Mouse (Mus musculus) midbrain, embryonic 16.5 days (tissue): Measurements from ENCODE around the gene Btbd16. TPM values are rescaled to one million over a fixed set of nuclear protein-coding genes. Genes with fewer than 3 reads are reported as not detected.

Experiments
- ATAC-seq: fragments of 200-750 bp; cut with Nextera tagmentation; 2 replicates; pipeline ENCODE4 v1.8.0; 2017; ENCODE audit warnings: moderate TSS enrichment
- H3K27ac ChIP-seq: fragments of 300-500 bp; sonication (generic); 2 replicates; pipeline ENCODE4 v1.5.1; 2014; ENCODE audit warnings: mild to moderate bottlenecking, low read length, mixed read lengths
- H3K27me3 ChIP-seq: fragments of 300-500 bp; sonication (generic); 2 replicates; pipeline ENCODE4 v1.6.1; 2014; ENCODE audit warnings: low read depth, low read length, mixed read lengths; ENCODE audit not compliant: control insufficient read depth, insufficient read depth
- H3K36me3 ChIP-seq: fragments of 300-500 bp; sonication (generic); 2 replicates; pipeline ENCODE4 v1.6.1; 2014; ENCODE audit warnings: mild to moderate bottlenecking, low read length, moderate library complexity, mixed read lengths; ENCODE audit not compliant: control insufficient read depth, insufficient read depth
- H3K4me1 ChIP-seq: fragments of 300-500 bp; sonication (generic); 2 replicates; pipeline ENCODE4 v1.6.1; 2014; ENCODE audit warnings: mild to moderate bottlenecking, low read length, mixed read lengths; ENCODE audit not compliant: control insufficient read depth, insufficient read depth
- H3K4me2 ChIP-seq: fragments of 300-500 bp; sonication (generic); 2 replicates; pipeline ENCODE4 v1.6.1; 2014; ENCODE audit warnings: mild to moderate bottlenecking, low read length, mixed read lengths
- H3K4me3 ChIP-seq: fragments of 300-500 bp; sonication (generic); 2 replicates; pipeline ENCODE4 v1.5.1; 2014; ENCODE audit warnings: low read depth, mild to moderate bottlenecking, low read length, moderate library complexity, mixed read lengths
- H3K9ac ChIP-seq: fragments of 300-500 bp; sonication (generic); 2 replicates; pipeline ENCODE4 v1.6.1; 2014; ENCODE audit warnings: low read depth, low read length, mixed read lengths
- H3K9me3 ChIP-seq: fragments of 300-500 bp; sonication (generic); replicated peaks from 2 replicates; pipeline ENCODE4 v1.6.1; 2014; ENCODE audit warnings: mild to moderate bottlenecking, low read length, mixed read lengths; ENCODE audit not compliant: control insufficient read depth, poor library complexity, severe bottlenecking
- WGBS: fragments of 180-500 bp; shearing (Covaris S2); extraction: QIAGEN DNeasy Blood & Tissue Kit; methylation state at CpG from one replicate; pipeline ENCODE4 v1.1.7; 2014; 5-methylcytosine and 5-hydroxymethylcytosine counted together
- polyA plus RNA-seq: library from polyadenylated mRNA; unstranded; fragments of >200 nt; fragmentation: Nextera tagmentation; extraction: Ambion mirVana; gene quantifications from 2 replicates; pipeline ENCODE4 v1.2.1, GENCODE M21; 2015

Gene Btbd16
- polyA plus RNA-seq, 1 experiment from 2014 or later: not detected

DNA sequence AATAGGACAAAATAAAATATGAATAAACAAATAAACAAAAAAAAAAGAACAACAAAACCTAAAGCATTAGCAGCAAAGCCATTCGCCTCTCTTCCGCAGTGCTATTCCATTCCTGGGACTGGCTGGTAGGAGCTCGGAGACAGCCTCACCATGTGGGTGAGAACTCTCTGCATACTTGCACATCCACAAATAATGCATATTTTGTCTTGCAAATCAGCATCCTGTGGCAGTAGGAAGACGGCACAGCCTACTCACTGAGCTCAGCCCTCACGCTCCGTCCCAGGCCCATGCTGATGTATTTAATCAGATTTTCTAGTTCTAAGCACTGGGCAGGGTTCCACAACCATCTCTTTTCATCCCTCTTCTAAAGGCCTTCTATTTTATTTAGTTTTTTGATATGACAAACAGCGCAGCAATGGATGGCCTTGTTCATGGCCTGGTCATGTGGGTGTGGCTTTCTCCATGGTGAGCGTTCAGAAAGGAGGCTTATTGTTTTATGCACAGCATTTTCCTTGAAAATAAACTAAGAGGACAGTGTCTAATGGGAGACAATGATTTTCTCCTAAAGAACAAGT is 29.5 kb downstream of the Btbd16 start:
- Histone ChIP-seq H3K9ac (no peak overlapping the region), H3K27ac (no peak overlapping the region), H3K4me1 (no peaks in the 10 kb centered on the region), H3K4me3 (no peak overlapping the region), H3K9me3 (no peaks in the 10 kb centered on the region), H3K36me3 (no peaks in the 10 kb centered on the region), H3K4me2 (no peak overlapping the region), H3K27me3 (no peaks in the 10 kb centered on the region)
- no peak for ATAC-seq
- WGBS: 63% methylated on average over 8 of the region's 8 CpGs

DNA sequence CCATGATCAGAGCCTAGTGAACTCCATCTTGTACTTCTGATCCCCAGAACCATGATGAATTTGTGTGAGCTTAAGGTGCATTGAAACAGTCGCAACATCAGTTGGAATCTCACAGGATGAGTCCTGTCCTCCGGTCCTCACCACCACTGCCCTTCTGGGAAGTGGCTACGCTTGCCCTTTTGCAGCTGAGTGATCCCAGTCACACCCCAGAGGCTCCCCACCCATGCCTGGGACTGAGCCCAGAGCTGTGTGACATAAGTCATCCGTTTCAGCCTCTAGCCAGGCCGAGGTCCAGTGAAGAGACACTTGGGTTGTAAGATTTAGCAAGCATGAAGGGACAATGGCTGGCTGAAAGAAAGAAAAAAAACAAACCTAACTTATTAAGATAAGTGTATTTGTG is 31.1 kb downstream of the Btbd16 start:
- Histone ChIP-seq H3K9me3 (no peaks in the 10 kb centered on the region), H3K36me3 (no peaks in the 10 kb centered on the region), H3K4me1 (no peaks in the 10 kb centered on the region; the same call in 1 of the 2 replicates), H3K9ac (no peak overlapping the region), H3K27me3 (no peaks in the 10 kb centered on the region), H3K4me3 (no peak overlapping the region), H3K27ac (no peak overlapping the region), H3K4me2 (no peak overlapping the region)
- 83% methylated on average over 5 of the region's 5 CpGs for WGBS
- ATAC-seq: no peak

DNA sequence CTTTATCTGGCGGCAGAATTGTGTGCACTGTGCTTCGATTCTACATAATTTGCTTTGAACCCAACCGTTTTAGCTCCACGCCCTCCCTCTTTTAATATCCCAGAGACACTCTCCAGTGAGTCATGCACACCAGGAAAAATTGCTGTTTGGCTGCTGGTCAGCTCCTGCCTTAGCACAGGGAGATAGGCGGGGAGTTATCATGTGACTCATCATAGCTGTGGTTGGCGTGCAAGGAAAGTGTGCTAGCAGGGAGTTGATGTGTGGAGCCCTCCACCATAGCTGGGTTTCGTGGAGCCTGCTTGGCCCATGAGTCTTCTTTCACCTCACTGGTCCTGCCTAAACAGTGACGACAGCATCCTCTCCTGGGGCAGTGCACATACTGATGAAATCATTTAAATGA is 33.9 kb downstream of the Btbd16 start:
- Histone ChIP-seq H3K9me3 (no peaks in the 10 kb centered on the region), H3K4me3 (no peak overlapping the region), H3K4me1 (no peaks in the 10 kb centered on the region; the same call in 1 of the 2 replicates), H3K36me3 (no peaks in the 10 kb centered on the region), H3K4me2 (no peak overlapping the region), H3K27ac (no peak overlapping the region), H3K9ac (no peak overlapping the region), H3K27me3 (no peaks in the 10 kb centered on the region)
- WGBS: 75% methylated on average over 8 of the region's 8 CpGs
- ATAC-seq: no peak

DNA sequence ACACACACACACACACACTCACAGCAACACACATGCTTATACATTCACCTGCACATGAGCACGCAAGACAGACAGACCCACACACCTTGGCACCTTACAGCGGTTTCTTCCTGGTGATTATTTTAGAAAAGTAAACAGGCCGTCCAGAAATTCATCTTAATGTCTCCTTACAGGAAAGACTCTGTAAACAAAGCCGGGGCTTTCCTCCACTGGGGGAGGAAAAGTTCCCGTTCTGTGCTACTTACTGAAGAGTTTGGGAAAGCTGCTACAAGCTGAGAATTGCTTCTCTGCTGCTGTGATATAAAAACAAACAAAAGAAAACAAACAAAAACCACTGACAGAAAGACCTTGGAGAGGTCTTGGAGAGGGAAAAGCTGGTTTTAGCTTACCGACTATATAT is 34.8 kb downstream of the Btbd16 start:
- no peaks in the 10 kb centered on the region; the same call in 1 of the 2 replicates for H3K4me1 ChIP-seq
- no peak overlapping the region for H3K9ac ChIP-seq
- no peaks in the 10 kb centered on the region for H3K36me3 ChIP-seq
- H3K4me2 ChIP-seq: no peak overlapping the region
- no peak for ATAC-seq
- WGBS: 79% methylated on average over 6 of the region's 6 CpGs
- no peak overlapping the region for H3K4me3 ChIP-seq
- H3K9me3 ChIP-seq: no peaks in the 10 kb centered on the region
- no peak overlapping the region for H3K27ac ChIP-seq
- H3K27me3 ChIP-seq: no peaks in the 10 kb centered on the region

DNA sequence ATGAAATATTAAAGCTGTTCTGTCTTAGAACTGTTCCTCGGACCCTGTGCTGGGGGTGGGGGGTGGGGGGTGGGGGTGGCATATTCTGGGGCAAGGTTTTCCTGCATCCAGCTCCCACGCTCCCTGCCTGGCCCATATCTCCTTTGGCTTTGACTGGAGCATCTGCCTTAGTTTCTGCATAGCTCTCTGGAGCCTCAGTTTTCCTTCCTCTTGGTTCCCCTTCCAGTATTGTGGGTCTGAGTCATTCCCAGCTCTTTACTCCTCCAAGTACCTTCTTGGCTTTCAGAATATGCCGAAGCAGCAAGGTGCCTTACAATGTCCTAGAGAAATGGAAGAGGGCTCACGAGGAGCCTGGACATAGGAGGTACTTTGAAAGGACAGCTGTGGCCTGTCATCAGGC is 36.4 kb downstream of the Btbd16 start:
- H3K4me2 ChIP-seq: no peak overlapping the region
- ATAC-seq: no peak
- no peaks in the 10 kb centered on the region for H3K36me3 ChIP-seq
- no peak overlapping the region for H3K4me3 ChIP-seq
- H3K4me1 ChIP-seq: no peaks in the 10 kb centered on the region; the same call in 1 of the 2 replicates
- WGBS: 75% methylated on average over 4 of the region's 4 CpGs
- no peaks in the 10 kb centered on the region for H3K27me3 ChIP-seq
- no peaks in the 10 kb centered on the region for H3K9me3 ChIP-seq
- no peak overlapping the region for H3K9ac ChIP-seq
- H3K27ac ChIP-seq: no peak overlapping the region

DNA sequence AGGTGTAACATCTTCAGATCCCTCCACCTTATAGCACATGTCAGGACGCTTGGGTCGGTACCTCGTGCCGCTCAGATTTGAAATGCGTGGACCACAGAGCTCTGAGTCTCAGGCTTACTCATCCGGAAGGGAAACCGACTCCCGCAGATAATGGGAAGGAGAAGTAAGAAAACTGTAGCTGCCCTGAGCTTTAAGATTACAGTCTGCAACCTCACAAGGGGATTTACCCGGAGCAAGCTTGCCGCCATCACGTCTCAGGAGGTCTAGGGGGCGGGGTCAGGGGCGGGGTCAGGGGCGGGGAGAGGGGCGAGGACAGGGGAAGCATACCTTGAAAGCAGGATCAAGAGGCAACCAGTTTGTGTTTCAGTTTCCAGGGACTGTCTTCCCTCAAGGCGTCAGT is 38.5 kb downstream of the Btbd16 start:
- no peaks in the 10 kb centered on the region for H3K27me3 ChIP-seq
- H3K4me3 ChIP-seq: no peak overlapping the region
- no peak overlapping the region for H3K9ac ChIP-seq
- ATAC-seq: no peak
- H3K4me2 ChIP-seq: no peak overlapping the region
- H3K4me1 ChIP-seq: no peaks in the 10 kb centered on the region; the same call in 1 of the 2 replicates
- no peaks in the 10 kb centered on the region for H3K9me3 ChIP-seq
- H3K27ac ChIP-seq: no peak overlapping the region
- H3K36me3 ChIP-seq: no peaks in the 10 kb centered on the region
- 47% methylated on average over 16 of the region's 16 CpGs for WGBS

DNA sequence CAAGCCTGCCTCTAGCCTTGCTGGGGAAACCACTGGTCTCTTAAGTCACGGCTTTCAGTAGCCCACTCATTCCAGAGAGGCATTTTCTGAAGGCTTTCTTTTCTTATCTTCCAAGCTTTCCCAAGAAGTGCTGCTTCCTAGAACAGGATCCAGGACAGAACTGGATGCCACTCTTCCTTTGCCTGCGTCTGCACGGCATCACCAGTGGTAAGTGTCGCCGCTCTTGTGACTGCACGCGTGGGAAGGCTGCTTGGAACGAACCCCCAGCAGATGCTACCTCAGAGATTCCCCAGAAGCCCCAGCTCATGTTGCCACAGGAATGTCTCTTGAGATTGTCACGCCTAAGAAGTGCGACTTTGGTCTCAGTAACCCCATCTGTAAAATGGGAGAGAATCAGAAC is 41.7 kb downstream of the Btbd16 start:
- no peaks in the 10 kb centered on the region for H3K36me3 ChIP-seq
- no peaks in the 10 kb centered on the region for H3K4me1 ChIP-seq
- H3K27ac ChIP-seq: no peak overlapping the region
- H3K9me3 ChIP-seq: no peaks in the 10 kb centered on the region
- no peak overlapping the region for H3K4me2 ChIP-seq
- no peak overlapping the region for H3K4me3 ChIP-seq
- no peaks in the 10 kb centered on the region for H3K27me3 ChIP-seq
- no peak for ATAC-seq
- WGBS: 96% methylated on average over 10 of the region's 10 CpGs
- H3K9ac ChIP-seq: no peak overlapping the region

DNA sequence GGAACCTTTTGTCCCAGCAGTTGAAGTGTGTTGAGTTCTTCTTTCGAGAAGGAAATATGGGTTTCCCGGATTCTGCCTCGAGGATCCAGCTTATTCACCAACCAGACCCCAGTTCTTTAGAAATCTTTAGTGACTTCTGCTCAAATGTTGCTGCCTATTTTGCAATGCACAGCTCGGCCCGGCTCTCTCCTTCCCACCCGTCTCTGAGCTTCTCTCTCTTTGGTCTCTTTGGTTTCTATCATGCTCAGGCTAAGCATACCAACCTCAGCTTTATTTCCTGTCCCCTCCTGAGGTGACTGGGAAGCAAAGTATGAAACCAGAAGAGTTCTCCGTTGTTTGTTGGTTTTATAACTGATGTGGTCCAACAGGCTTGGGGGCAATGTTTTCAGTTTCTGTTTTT is 42.4 kb downstream of the Btbd16 start:
- Histone ChIP-seq H3K4me1 (no peaks in the 10 kb centered on the region), H3K9ac (no peak overlapping the region), H3K36me3 (no peaks in the 10 kb centered on the region), H3K4me3 (no peak overlapping the region), H3K27ac (no peak overlapping the region), H3K27me3 (no peaks in the 10 kb centered on the region), H3K4me2 (no peak overlapping the region), H3K9me3 (no peaks in the 10 kb centered on the region)
- WGBS: 86% methylated on average over 7 of the region's 7 CpGs
- no peak for ATAC-seq

DNA sequence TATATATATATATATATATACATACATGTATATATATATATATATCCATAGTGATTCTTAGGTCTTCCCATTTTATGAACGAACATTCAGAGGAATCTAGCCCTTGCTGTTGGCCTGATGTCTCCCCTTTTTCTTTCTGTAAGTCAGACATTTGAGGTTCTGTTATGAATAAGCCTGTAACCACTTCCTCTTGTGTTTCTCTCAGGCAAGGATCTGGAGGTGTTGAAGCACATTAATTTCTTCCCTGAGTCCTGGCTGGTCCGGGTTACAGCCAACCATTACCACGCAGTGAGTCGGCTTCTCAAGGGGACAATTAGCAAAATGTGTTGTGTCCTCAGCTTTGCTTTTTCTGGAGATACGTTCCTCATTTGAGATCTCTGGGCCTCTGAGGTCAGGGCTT is 44.9 kb downstream of the Btbd16 start:
- ATAC-seq: no peak
- no peaks in the 10 kb centered on the region for H3K9me3 ChIP-seq
- no peak overlapping the region for H3K27ac ChIP-seq
- no peak overlapping the region for H3K4me3 ChIP-seq
- H3K36me3 ChIP-seq: no peaks in the 10 kb centered on the region
- no peak overlapping the region for H3K9ac ChIP-seq
- H3K4me1 ChIP-seq: no peaks in the 10 kb centered on the region
- no peak overlapping the region for H3K4me2 ChIP-seq
- H3K27me3 ChIP-seq: no peaks in the 10 kb centered on the region
- WGBS: 84% methylated on average over 5 of the region's 5 CpGs
